Mouse (Mus musculus) left cerebral cortex, postnatal 10 days (tissue): Measurements from ENCODE around the gene Fcrlb. TPM values are rescaled to one million over a fixed set of nuclear protein-coding genes. Genes with fewer than 3 reads are reported as not detected.

Experiments used
- DNase-seq, 2 experiments: peaks; one replicate each; pipeline ENCODE4 v3.0.0; 2021 to 2022; ENCODE audit warnings: low spot score in 2 of 2, mixed read lengths in 1 of 2; ENCODE audit errors: extremely low spot score in 1 of 2
- intact Hi-C: fragments of 180-260 bp; cut with DNase I; formaldehyde crosslinking; loops from one replicate; pipeline ENCODE4 v1.15.1; 2025
- total RNA-seq, 2 experiments: library from RNA; stranded (reverse); gene quantifications; 2 replicates each; pipeline ENCODE4 v1.2.3; 2021

Gene Fcrlb
- total RNA-seq, 2 experiments from 2014 or later = 0.26 to 0.65 TPM

- intact Hi-C loops = no loop called here
- DNase-seq = no peak
Observed at GRCm38 (mm10) chr1:170882915-170883485, 29.7 kb downstream of the Fcrlb start.

- DNase-seq = no peak
- intact Hi-C loops = no loop called here
Observed at GRCm38 (mm10) chr1:170876906-170877305, 35.8 kb downstream of the Fcrlb start.

- no peak for DNase-seq
- intact Hi-C loops = no loop called here
Observed at GRCm38 (mm10) chr1:170875676-170876075, 37.1 kb downstream of the Fcrlb start.

GRCm38 (mm10) chr1:170871961-170872360, 40.8 kb downstream of the Fcrlb start:
- intact Hi-C loops = no loop called here
- DNase-seq = no peak

- DNase-seq = no peak
Observed at GRCm38 (mm10) chr1:170871402-170871801, 41.3 kb downstream of the Fcrlb start.

GRCm38 (mm10) chr1:170868905-170869283, 43.8 kb downstream of the Fcrlb start:
- intact Hi-C loops = no loop called here
- DNase-seq = no peak

More at GRCm38 (mm10) chr1:170871402-170871801, 41.3 kb downstream of the Fcrlb start:
- intact Hi-C loops = no loop called here

- peak; percentile 54 to 75 for DNase-seq
- intact Hi-C loops = no loop called here
Observed at GRCm38 (mm10) chr1:170868107-170868904, 44.4 kb downstream of the Fcrlb start.

- intact Hi-C loops = no loop called here
- peak; percentile 94 to 96 for DNase-seq
Observed at GRCm38 (mm10) chr1:170867691-170868105, 45.0 kb downstream of the Fcrlb start, which contains the start of gene Atf6. TSS of gene Atf6 (minus strand) at chr1:170867771.

- intact Hi-C loops = no loop called here
- no peak for DNase-seq
Observed at GRCm38 (mm10) chr1:170866992-170867690, 45.6 kb downstream of the Fcrlb start.

- intact Hi-C loops = no loop called here
Observed at GRCm38 (mm10) chr1:170865406-170865805, 47.3 kb downstream of the Fcrlb start.

GRCm38 (mm10) chr1:170864754-170865153, 48.0 kb downstream of the Fcrlb start:
- no peak for DNase-seq
- intact Hi-C loops = no loop called here

More at GRCm38 (mm10) chr1:170865406-170865805, 47.3 kb downstream of the Fcrlb start:
- no peak for DNase-seq

- DNase-seq = no peak
- intact Hi-C loops = no loop called here
Observed at GRCm38 (mm10) chr1:170864234-170864633, 48.5 kb downstream of the Fcrlb start.

- intact Hi-C loops = no loop called here
- no peak for DNase-seq
Observed at GRCm38 (mm10) chr1:170863033-170863432, 49.7 kb downstream of the Fcrlb start.

GRCm38 (mm10) chr1:170862435-170862717, 50.4 kb downstream of the Fcrlb start:
- intact Hi-C loops = no loop called here
- DNase-seq = no peak

GRCm38 (mm10) chr1:170861671-170862434, 50.9 kb downstream of the Fcrlb start:
- intact Hi-C loops = no loop called here
- DNase-seq = no peak

GRCm38 (mm10) chr1:170858872-170859271, 53.9 kb downstream of the Fcrlb start:
- DNase-seq = no peak

GRCm38 (mm10) chr1:170857369-170857768, 55.4 kb downstream of the Fcrlb start:
- intact Hi-C loops = no loop called here
- DNase-seq = no peak

More at GRCm38 (mm10) chr1:170858872-170859271, 53.9 kb downstream of the Fcrlb start:
- intact Hi-C loops = no loop called here
